Mouse (Mus musculus) kidney, adult 2 months (tissue): ENCODE measurements at regions not wholly inside any gene's neighbourhood (a gene's known extent, or its start where the extent isn't known, plus 50 kb on each side); places are given as distances from the start of the nearest gene placed in this dataset.

Experiments
- CTCF ChIP-seq: fragments of 200-500 bp; conservative IDR thresholded peaks from 2 replicates; pipeline ENCODE4 v1.5.1; 2011; ENCODE audit warnings: low read depth, mild to moderate bottlenecking, control low read depth, low read length, moderate library complexity, mixed read lengths; ENCODE audit not compliant: insufficient read depth, insufficient read length
- POLR2A ChIP-seq: fragments of 200-500 bp; IDR thresholded peaks from one replicate; pipeline ENCODE4 v1.6.1; 2011; ENCODE audit warnings: low read depth, low read length, control low read depth

DNA sequence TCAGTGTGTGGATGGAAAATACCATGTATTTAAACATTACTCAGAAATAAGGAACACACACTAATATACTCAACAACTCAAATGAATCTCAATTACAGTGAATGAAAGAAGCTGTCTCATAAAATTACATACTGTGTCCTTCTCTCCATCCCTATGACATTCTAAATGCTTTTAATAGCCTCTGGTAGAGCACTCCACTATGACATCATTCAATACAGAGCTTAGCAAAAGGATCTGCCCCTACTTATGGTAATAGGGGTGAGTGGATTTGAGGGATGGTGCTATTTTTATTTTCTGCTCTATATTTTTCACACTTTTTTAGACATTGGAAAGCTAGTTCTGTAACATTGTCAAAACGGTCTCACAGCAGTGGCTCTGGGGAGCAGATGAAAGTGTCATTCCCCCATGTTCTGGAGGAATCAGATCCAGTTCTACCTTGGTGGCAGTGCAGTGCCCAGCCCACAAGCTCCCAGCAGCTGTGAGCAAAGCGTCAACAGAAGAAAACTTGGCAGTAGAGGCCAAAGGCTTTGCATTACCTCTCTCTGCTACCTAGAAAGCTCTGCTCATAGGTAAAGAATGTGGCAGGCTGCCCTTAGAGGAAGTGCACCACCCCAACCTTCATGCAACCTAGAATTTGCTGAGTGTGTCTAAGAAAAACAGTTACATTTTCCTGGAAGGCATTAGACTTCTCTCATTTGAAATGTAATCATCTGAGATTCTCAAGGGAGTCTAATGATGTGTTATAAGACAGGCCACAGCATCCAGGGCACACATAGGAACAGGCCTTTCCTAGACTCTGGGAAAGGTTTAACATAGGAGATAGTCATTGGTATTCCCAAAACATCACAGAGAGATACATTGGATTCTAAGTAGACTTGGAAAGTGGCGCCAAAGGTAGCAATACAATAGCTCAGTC, 138.1 kb downstream of the Snx19 start:
- TF ChIP-seq CTCF (no peak), POLR2A (no peak)
